Mouse (Mus musculus) thymus, postnatal 4 days (tissue): ENCODE measurements around the gene Adh5.
"Not testable (repeated sequence)": the region's sequence is repeated elsewhere in the genome, so short reads cannot be mapped to it uniquely, and the experiment has no call there.

Experiments
- DNase-seq: peaks from one replicate; pipeline ENCODE4 v3.0.0; 2021

The Adh5 gene

DNA sequence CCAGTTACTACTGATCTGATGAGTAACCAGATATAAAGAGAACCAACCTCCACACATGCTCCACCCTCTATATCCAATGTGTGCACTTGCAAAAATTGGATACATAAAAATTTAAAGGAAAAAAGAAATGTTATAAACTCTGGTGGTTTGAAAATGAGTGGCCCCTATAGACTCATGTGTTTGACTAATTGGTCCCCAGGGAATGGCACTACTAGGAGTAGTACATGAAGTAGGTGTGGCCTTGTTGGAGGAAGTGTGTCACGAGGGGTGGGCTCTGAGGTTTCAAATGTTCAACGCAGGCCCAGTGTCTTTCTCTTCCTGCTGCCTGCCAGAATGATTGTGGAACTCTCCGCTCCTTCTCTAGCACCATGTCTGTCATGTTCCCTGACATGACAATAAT lies 18.9 kb downstream of the Adh5 start:
- no peak for DNase-seq

DNA sequence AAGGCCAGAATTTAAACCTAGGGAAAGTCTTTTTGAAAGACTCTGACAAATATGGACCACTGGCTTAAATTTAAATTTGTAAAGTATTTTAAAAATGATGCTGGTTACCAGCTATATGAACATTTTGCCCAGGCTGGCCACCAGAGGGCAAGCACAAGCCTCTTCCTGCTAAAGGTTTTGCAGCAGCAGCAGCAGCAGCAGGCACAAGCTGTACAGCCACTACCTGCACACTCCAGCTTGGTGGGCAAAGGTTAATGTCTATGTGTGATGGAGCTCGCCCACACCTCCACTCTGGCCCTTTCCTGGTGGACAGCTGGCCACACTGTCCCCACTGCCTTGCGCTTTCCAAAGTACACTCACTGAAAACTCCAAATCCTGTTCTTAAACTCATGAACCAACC lies 20.2 kb downstream of the Adh5 start:
- DNase-seq, result peak; percentile 61

DNA sequence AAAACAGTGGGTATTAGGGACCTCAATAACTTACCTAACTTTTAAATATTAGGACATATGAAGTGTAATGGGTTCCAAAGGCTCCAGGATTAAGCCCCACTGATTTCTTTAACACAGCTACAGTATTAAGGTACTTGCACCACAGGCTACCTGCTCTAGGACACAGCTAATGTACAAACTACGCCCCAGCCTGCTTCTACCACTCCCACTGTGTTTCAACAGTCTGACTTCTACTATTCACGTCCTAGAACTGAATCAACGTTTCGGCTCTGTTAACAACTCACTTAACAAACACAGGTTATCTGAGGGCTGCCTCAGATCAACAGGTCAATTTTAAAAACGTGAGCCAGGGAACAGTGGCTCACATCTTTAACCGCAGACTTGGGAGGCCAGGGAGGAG lies 20.9 kb downstream of the Adh5 start:
- DNase-seq, result no peak

DNA sequence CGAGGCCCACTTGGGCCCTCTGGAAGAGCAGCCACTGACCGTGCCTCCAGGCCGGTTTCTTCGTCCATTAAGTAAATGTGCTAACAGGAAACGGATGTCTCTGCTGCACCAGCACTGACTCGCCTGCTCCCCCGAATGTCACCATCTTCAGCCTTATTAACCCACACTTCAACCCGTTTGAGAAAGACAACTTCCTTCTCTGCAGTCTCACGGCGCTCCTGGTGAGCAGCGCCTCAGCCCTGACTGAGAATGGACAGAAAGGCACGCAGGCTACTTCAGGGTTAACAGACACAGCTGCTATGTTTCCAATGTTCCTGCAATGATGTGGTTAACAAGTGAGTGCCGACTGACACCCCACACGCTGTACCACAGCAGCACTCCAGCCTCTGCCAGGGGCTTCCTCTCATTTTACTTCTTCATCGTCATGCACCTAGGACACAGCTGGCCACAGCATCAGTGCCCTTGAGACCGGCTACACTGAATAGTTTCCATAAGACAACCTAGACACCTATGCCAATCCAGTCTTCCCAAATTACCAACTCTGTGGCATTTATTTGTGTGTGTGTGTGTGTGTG lies 21.8 kb downstream of the Adh5 start:
- no peak for DNase-seq

DNA sequence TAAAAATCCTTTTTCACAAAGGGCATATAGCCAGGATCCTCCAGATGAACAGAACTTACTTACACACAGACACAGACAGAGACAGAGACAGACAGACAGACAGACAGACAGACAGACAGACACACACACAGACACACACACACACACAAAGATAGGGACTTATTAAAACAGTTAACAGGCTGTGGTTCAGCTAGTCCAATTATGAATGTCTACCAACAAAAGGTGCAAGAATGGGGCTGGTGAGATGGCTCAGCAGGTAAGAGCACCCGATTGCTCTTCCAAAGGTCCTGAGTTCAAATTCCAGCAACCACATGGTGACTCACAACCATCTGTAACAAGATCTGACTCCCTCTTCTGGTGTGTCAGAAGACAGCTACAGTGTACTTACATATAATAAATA lies 23.8 kb downstream of the Adh5 start:
- not testable (repeated sequence) for DNase-seq

DNA sequence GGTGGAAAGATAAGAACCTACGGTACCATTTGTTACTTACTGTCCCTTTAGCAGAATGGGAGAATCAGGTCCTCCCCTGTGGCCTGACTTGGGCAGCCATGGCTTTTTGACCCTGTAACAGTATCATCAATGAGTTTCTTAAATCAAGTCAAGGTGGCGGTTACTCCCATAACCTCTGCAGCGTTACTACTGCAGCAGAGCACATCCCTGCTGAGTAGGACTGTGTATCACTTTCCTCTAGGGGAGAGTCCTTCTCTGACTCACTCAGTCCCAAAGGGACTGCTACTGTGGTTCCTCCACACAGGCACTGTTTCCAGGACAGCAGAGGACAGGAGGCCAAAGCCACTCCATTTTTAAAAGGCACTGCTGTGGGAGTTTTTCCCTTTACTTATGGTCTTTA lies 28.2 kb downstream of the Adh5 start:
- DNase-seq, result no peak

DNA sequence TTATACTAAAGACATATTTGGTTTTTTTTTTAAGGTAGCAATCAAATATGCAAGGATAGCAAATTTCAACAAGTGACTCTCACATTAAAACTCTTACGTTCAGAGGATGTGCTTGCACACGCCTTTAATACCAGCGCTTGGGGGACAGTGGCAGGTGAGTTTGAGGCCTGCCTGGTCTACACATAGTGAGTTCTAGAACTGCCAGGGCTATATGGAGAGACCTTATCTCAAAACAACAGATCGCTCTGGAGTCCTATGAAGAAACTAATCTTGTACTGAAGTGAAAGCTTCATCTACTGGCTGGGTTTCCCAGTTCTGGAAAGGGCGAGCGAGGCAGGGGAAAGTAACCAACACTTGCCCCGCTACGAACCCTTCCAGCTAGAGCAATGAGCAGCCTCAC lies 36.6 kb downstream of the Adh5 start:
- no peak for DNase-seq

DNA sequence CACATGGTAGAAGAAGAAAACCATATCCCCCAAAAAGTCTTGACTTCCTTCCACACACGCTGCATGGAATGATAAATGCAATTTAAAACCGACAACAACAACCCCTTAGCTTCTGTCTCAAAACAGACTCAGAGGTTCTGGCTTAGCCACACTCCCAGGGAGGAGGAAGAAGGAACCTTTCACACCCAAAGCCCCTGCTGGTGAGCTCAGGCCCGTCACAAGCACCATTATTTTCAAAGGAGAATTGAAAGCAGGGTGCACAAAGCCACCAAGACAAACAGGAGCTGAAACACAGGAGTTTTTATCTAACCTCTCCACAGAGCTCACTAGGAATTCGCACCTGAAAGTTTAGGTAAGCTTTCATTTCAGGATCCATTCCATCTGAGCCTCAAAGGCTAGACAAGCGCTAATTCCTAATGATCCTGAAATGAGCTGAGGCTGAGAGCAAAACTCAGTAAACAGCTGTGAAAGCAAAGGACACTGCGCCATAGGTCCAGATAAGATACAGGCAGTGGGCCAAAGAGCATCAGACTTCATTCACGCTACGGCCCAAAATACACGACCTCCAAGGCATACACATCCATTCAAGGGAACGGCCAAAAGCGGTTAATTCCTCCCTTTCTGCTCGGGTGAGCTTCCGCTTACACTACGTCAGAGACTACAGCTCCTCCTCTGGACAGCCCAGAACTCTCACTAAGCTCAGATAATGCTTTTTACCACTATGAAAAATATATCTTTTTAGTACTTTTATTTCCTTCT lies 38.8 kb downstream of the Adh5 start:
- DNase-seq, result no peak

DNA sequence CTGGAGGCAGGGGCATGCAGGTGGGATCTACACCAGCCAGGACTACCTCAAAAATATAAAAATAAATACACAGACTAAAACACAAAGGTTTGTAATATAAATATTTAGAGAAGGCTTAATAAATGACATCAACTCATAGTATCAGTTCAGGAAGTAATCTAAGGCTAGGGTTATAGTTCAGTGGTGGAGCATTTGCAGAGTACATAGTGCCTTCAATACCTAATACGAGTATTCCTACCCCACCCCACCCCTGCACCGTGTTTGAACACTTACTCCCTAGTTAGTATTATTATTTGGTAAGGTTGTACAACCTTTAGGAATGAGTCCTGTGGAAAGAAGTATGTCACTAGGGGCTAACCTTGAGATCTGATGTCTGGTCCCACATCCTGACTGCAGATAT lies 40.3 kb downstream of the Adh5 start:
- DNase-seq, result no peak

DNA sequence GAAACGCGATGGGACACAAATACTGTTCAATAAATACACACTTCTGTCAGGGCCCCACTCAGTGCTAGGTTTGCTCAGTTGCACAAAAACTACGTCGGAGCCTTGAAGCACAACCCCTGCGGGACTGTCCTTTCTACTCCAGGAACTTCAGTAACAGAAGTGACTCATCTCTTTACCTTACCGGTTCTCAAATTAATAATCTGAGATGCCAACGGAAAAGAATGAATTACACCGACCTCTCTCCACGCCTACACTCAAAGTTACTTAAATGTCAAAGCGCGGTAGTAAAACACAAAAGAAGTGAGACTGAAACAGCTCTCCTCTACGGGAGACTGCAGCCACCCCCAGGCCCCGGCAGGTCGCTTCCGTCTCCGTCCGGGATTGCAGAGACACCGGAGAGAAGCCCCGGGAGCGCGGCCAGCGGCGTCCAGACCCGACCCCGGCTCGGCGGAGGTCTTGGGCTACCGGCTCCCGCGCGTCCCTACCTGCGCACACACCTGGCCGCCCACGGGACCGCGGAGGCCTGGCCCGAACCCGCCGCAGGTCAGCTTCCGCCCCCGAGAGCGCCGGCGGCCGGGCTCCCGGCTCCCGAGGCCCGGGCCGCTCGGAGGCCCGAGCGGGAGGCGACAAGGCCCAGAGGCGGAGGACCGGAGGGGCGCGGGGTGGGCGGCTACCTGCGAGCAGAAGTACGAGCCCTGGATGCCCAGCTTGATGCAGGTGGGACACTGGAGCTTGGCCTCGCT lies 45.9 kb downstream of the Adh5 start:
- DNase-seq, result no peak

DNA sequence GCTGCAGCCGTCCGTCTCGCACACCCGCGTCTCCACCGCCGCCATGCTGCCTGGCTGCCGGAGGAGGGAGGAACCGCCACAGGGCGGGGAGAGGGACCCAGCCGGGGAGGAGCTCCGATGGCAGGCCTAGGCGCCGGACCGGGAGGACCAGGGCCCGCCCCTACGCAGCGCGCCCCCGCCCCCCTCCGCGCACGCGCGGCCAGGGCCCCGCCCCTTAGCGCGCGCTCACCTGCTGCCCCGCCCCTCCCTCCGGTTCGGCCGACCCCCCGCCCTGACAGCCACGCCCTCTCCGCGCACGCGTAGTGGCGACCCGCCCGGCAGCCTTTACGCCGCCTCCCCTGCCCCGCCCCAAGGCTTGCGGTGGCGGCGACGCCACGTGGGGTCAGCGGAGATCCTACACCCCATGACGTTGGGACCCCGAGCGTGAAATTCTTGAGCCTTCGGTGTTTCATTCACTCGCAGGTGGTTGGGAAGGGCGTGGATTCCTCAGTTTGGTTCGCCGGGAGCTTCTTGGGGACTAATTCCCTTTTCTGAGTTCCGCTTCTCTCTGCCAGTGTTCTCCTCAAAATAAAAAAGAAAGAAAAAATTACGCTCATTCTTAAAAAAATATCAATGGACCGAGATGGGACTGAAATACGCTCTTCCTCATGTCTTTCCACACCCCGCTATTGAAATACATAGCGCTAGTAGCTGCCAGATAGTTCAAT lies 46.6 kb downstream of the Adh5 start, which contains the start of gene Metap1:
TSS of gene Metap1 (minus strand) at position 189 of the 707 bp plus-strand sequence.
- peak; percentile 100 for DNase-seq

DNA sequence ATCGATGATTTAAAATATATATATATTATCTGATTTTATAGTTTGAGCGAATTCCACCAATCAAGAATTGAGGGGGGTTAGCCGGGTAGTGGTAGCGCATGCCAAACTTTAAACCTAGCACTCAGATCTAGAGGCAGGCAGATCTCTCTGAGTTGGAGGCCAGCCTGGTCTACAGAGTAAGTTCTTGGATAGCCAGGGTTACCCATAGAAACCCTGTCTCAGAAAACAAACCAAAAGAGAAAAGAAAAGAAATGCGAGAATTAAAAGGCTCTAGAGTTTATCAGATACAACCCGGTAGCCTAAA lies 47.1 kb downstream of the Adh5 start:
- no peak for DNase-seq

DNA sequence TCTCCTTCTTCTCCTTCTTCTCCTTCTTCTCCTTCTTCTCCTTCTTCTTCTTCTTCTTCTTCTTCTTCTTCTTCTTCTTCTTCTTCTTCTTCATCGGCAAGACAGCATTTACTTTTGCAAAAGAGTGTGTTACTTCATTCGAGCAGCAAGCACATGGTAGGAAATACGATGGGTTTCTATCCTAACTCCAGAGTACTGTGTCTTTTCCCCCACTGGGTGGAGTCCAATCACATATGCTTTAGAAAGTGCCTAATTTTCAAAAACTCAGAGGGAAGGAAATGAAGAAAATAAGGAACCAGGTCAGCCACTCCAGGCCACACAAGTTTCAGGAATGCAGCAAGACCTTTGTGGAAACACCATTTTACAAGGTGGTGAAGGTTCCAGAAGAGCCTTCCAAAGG lies 50.8 kb downstream of the Adh5 start:
- no peak for DNase-seq

DNA sequence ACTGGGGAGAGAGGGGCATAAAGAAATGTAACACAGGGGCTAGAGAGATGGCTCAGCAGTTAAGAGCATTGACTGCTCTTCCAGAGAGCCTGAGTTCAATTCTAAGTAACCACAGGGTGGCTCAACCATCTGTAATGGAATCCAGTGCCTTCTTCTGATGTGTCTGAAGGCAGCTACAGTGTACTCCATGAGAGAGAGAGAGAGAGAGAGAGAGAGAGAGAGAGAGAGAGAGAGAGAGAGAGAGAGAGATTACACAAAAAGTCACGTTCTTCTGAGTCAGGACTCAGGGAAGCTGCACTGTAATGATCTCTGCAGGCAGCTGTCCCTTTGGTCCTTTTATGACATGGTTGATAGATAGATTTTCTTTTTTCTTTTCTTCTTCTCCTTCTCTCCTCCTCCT lies 51.7 kb downstream of the Adh5 start:
- DNase-seq, result no peak

DNA sequence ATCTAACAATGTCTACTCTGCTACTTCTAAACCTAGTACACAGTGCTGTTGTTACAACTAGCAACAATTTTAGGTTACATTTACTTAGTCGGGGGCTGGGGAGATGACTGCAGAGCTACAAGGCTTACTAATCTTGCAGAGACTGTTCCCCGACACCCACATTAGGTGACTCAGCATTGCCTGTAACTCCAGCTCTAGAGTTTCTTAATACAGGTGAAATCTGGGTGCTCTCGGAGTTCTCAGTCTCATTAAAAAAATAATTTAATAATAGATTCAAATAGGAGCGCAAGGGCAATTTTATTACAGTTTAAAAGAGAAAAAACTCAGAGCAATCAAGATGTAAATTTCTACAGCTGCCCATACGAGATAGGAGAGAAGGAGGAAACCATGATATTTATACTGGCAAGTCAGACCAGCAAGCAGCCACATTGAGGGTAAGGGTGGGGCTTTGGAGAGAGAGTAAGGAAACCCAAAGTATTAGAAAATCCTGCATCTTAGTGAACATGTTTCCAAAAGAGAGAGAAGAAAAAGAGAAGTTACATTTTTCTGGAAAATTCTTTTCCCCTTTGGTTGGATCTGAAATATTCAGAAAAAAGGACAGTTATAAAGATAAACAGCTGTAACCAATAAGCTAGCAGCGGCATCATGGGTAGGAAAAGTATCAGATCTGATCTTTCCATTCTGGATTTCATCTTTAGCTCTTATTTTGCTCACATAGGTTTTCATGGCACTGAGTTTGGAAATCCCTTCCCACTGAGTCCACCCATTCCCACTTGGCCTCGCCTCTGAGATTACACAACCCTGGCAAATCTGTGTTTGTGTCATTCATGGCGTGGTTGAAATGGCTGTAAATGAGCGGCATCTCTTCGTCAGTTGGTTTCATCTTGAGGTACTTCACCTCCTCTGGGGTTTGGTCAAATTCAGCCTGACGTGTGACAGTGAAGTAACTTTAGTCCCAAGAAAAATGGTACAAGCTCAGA lies 52.6 kb downstream of the Adh5 start:
- DNase-seq, result no peak

DNA sequence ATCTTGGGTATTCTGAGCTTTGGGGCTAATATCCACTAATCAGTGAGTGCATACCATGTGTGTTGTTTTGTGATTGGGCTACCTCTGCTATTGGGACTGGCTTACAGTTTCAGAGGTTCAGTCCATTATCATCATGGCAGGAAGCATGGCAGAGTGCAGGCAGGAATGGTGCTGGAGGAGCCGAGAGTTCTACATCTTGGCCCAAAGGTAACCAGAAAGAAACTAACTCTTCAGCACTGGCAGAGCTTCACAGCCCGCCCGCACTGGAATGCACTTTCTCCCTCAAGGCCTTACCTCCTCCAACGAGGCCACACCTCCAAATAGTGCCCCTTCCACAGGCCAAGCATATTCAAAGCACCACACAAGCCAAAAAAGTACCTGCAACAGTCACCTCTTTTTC lies 55.8 kb downstream of the Adh5 start:
- no peak for DNase-seq

DNA sequence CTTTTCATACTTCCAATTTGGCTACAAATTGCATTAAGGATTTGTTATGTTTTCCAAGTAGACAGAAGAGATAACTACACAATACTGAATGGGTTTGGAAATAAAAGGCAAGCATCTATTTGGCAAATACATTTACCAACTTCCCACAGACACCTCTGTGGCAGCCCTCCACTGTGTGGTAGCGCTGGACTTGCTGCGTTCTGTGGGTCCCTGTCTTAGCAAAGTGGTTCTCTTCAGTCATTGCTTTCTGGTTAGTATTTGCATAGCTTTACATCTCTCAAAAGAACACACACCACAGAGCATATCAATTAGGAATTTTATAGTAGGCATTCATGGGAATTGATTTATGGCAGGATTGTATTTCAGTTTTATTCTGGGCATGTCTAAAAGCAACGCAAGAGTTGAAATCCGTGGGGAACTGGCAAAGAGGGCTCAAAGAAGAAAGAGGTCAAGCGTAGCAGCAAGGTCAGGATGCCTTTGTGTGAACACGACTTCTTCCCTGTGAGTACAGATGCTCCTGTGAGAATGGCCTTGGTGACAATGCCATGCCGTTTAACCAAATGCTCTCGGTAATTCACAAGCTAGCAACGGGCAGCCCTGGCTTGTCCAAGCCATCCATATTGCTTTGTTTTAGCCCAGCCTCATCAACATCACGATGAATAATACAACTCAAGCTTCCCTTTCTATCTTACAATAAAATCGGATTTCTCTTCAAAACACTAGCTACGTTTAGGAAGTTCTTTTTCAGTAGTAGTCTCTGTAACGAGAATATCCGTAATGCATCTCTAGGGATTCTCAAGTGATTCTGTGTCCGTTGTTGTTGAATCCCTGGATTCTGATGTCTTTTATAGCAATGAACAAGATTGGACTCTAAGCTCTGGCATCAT lies 57.2 kb downstream of the Adh5 start:
- no peak for DNase-seq

DNA sequence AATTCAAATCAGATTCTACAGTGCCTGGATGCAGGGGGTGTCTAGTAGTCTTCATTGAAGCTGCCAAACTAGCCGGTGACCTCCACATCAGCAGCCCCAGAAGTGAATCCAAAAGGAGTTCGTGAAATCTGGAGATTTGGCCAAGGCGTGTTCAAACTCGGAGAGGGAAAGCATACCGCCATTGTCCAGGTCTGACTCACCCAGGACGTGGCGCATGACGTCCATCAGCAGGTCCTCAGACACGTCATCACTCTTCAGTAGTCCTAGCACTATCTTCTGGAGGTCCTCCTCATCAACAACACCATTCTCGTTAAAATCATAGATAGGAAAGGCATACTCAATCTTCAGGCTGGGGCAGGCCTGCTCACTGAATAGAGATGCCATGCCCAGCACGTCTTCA lies 60.9 kb downstream of the Adh5 start:
- no peak for DNase-seq
